Mouse (Mus musculus) c-Kit-positive CD71-negative TER-119-negative erythroid progenitor cells, embryonic 14.5 days (primary cell): Measurements from ENCODE around the gene Tex26.

Experiments
- DNase-seq: peaks from one replicate; pipeline ENCODE4 v3.0.0-alpha.2; 2013; ENCODE audit warnings: low read depth

Gene Tex26

DNA sequence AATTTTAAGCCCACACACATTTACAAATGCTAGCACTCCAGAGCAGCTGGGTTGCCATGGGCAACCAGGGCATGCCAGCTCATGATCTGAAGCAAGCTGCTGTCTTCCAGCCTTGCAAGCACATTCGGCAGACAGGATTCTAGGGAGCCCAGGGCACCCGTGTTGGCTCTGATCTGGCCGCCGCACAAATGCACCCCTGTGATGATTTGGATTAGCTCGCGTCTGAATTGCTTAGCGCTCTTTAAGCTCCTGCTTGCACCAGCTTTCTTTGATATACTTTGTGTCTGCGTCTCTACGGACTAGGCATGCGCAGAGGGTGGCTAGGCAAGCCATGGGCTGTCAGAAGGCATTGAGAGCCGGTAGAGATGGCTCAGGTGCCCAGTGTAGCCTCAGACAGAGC, 49.7 kb downstream of the Tex26 start:
- no peak for DNase-seq

DNA sequence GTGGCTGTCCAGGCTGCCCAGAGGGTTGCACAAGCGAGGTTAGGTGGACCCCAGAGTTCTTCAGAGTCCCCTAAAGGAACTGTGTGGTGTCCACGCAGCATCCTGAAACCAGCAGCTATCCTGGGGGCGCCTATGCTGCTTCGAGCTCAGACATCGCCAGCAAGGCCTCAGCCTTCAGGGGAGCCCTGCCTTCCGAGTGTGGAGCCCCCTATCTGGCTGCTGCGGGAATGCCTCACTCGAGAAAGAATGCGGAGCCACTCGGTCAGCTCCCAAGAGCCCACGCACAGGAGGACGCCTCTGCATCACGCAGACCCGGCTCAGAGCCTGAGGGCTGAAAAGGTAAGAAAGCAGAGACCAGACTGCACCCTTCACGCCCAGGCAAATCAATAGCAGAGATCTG, 50.8 kb downstream of the Tex26 start:
- DNase-seq: no peak

- no peak for DNase-seq
Measured at GRCm38 (mm10) chr5:149495655-149496054, 56.2 kb downstream of the Tex26 start.

DNA sequence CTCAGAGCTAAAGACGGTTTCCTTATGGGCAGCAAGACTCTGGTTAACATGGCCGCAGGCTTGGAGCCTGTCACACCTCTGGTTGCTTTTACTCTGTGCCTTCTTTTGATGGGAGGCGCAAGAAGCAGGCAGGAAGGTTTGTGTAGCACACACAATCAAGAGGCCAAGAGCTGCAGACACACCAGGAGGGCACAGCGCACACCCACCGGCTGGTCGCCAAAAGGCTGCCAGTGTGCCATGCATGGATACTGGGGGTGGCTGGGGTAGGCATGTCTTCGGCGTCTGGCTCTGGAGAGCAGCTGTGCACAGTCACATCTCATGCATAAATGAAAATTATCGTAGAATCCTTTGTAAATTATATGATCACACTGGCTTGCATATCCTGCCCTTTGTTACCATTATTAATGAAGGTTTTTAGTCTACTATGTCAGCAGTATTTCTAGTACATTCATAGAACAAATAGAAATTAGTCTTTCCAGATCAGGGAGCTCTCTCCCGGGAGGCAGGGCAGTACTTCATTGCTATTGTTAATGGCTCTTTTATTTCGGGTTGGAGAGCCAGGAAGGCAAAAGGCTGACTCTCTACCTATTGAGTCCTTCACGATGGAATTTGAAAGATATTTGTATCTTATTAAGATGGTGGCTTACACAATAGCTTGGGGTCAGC, 57.1 kb downstream of the Tex26 start:
- DNase-seq: no peak

GRCm38 (mm10) chr5:149499936-149500335, 60.5 kb downstream of the Tex26 start:
- DNase-seq: no peak

DNA sequence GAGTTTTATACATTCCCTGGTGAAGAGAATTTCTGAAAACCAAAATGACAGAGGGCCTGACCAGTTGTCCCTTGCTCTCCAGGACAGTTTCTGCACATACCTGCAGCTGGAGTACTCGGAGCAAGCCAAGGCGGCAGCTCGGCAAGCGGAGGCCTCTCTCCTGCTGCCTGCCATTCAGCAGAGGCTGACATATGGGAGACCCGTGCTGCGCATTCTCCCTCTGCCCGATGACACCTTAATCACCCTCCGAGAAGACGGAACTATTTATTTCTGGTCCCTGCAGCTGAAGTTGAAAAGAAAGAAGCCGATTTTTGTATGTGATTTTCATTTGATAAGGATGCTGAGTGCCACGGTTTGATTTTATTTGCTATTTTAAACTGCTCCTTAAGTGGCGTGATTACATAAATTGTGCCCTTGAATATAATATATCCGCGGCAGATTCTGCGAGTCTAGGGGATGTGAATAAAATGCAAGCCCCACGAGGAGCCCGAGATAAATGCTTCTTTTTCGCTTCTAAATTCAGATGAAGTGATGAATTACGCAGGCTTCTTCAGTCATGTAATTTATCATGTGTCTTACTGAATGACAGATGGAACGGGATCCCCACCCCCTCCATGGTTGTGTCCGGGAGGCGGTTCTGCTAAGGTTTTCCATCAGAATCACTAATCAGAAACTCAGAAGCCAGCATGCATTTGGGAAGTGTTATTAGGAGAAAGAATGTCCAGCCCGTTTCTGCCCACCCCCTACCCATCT, 64.1 kb downstream of the Tex26 start:
- DNase-seq: no peak

DNA sequence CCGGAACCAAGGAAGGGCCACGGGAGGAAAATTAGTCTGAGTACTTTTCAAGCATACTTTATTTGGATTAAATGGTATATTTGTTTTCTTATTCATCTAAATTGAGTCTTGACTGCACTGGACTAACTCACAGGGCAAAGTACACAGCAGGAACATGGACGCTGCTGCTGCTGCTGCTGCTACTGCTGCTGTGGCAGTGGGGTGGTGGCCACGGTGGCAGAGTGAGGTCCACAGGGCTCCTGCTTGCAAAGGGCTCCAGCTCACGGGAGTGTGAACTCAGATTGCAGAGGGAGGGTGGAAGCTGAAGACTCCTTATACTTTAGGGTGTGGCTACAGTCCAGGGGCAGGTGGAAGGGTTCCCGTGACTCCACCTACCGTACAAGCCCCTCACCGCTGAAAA, 65.5 kb downstream of the Tex26 start:
- DNase-seq: no peak

- no peak for DNase-seq
Measured at GRCm38 (mm10) chr5:149506033-149506432, 66.6 kb downstream of the Tex26 start.

- DNase-seq: no peak
Measured at GRCm38 (mm10) chr5:149508094-149509029, 68.9 kb downstream of the Tex26 start.

DNA sequence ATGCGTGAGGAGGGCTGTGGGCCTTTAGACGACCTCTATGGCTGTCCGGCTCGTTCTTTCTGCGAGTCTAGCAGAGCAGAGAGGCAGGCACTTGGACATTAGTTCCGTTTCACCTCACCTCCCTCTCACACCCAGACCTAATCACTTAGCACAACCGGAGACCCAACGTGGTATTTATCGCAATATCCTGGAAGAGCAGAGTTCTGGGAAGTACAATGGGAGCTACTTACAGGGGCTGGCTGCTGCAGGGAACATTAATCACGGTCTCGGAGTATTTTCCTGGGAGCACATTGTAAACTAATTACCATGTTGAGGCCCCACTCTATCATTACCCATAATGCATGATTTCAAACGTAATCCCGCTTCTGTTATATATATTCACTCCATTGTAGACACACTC, 70.9 kb downstream of the Tex26 start:
- no peak for DNase-seq

DNA sequence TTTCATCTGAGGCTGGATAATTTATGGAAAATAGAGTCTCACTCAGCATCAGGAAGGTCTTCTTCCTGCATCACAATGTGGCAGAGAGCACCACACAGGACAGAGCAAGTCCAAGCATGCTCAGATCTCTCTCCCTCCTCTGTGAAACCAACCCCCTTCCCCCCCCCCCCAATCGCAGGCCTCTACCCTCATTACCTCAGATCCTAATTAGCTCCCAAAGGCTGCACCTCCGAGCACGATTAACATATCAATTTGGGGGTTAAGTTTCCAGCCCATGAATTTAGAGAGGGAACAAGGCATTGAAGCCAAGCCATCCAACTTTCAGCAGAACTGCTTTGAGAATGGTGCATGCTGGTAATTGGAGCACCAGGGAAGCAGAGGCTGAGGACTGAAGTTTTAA, 73.2 kb downstream of the Tex26 start:
- DNase-seq: no peak

- no peak for DNase-seq
Measured at GRCm38 (mm10) chr5:149513438-149514086, 74.1 kb downstream of the Tex26 start.

DNA sequence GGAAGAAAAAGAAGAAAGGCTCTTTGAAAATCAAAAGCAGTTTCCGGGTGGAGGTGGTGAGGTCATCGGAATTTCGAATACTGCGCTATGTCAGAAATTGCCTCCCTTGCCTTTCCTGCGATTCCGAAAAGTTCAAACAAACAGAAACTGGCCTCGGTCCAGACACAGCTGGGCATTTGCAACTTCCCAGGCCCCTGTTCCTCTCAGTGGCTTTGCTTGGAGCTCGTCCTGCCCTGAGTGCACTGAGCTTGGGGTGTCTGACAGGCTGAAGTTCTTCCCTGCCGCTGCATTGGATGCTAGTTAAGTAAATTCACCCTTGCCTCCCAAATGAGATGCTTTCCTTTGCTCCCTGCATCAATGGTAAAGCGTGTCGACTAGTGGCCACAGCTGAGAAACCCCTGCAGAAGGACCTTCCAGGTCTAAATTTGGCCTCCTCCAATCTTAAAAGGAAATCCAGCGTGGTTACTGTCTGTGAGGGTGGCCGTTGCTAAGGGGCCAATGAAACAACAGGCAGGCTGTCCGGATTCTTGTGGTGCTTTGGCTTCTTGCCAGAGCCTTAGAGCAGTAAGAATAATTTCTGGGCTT, 74.7 kb downstream of the Tex26 start:
- no peak for DNase-seq

DNA sequence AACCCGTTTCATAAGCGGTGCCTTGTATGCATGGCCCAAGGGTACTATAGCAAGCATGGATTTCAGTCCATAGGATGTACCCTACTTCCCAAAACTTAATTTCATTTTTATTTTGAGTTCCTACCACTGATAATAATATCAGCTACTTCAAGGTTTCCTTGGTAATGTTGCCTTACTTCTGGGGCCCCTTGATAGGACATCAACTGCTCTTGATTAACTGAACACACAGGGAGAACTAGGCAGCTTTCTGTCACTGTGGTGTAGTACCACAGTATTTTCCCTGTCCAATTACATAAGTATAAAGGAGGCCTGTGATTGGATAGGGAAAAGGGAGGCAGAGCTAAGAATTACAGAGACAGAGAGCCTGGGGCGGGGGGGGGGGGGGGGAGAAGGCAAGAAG, 75.4 kb downstream of the Tex26 start:
- no peak for DNase-seq

- no peak for DNase-seq
Measured at GRCm38 (mm10) chr5:149517116-149517515, 77.7 kb downstream of the Tex26 start.
